Mouse (Mus musculus) right cerebral cortex, postnatal 25 days (tissue): ENCODE measurements around the gene Ctsk.
A peak's percentile ranks its signal among the peaks of the same experiment; 100 is the strongest.

Experiments used
- DNase-seq: peaks from one replicate; pipeline ENCODE4 v3.0.0; 2022

Ctsk gene

GRCm38 (mm10) chr3:95499024-95499423 is at the start of gene Ctsk:
Gene Ctsk, plus strand, starts transcription at chr3:95499256.
- DNase-seq, result no peak

- DNase-seq, result peak; percentile 15
These were observed 48.6 kb upstream of the Ctsk start for GRCm38 (mm10) chr3:95450408-95450807.

DNA sequence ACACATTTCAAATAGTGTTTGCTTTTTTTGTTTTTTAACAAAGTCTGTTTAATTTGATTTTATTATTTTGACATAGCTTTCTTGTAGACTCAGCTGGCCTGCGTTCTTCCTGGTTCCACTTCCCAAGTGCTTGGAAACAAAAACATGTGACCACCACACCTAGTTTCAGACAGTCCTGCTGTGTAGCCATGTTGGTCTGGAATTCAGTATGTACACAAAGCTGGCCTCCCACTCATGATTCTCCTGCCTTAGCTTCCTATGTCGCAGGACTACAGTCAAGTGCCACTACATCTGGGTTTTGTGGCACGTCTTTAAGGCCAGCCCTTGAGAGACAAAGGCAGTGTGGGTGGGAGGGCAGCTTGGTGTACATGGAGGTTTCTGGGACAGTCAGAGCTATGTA is 48.1 kb upstream of the Ctsk start:
- DNase-seq, result no peak

- DNase-seq, result no peak
These were observed 42.7 kb upstream of the Ctsk start for GRCm38 (mm10) chr3:95456367-95456766.

DNA sequence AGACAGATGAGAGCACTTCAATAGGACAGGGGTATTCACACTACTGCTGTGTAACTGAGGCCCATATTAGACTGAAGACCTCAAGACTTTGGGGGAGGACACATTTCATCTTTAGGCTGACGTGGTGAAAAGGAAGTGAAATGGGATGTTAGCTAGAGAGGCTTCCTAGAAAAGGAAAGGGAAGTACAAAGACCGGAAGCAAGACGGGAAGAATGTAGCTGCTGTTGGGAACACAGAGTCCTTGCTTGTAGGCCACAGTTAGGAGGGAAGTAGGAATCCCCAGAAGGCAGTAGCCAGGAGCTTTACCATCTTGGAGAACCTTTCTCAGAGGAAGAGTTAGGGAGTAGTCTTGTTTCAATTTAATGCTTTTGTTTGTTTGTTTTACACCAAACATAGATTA is 41.3 kb upstream of the Ctsk start:
- no peak for DNase-seq

DNA sequence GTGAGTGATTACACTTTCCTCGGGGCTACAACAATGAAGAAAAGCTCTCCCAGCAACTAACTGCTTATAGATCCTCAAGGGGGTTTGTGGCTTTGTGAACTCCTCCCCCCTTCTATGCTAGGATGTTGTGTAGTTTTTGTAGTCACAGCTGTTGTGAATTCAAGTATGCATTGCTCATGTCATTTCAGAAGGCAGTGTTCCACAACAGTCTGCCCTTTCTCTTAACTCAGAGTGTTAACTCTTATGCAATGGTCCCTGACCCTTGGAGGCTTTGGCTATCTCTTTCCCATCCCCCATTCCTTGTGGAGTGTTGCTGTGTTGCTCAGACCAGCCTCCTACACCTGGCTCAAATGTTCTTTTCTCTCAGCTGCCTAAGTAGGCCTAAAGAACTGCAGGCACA is 39.7 kb upstream of the Ctsk start:
- no peak for DNase-seq

DNA sequence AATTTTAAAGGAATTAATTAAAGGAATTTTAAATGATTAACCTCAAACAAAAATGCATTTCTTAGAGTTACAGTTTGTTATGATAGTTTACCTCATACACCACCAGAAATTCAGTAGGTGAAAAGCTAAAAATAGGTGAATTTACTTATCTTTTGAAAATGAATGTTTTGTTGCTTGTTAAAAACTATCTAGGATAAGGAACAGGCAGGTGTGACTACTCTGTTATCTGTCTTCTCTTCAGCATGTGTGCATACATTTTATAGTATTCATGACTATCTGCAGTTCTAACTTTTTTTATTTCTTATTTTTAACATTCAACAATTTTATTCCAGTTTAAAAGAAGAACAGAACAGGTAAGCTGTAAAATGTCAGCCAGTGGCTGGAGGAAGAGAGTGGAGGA is 35.2 kb upstream of the Ctsk start:
- DNase-seq, result no peak

- no peak for DNase-seq
These were observed 20.1 kb upstream of the Ctsk start for GRCm38 (mm10) chr3:95478966-95479365.

DNA sequence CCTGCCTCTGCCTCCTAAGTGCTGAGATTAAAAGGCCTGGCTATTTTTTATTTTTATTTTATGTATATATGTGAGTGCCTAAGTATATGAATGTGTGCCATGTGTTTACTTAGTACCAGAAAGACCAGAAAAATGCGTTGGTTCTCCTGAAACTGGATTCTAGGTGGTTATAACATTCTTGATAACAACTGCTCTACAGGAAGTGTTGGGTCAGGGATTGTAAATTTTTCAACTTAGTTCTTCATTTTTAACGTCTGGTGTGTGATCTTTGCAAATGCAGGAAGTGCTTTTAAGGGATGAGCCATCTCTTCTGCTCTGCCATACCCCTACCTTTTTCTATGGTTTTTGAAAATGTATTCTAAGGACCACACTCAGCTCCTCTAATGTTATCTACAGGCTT is 12.6 kb upstream of the Ctsk start:
- no peak for DNase-seq

- no peak for DNase-seq
These were observed 10.4 kb upstream of the Ctsk start for GRCm38 (mm10) chr3:95488679-95489078.

GRCm38 (mm10) chr3:95490238-95490637 is 8.8 kb upstream of the Ctsk start:
- no peak for DNase-seq

- peak; percentile 42 for DNase-seq
These were observed 4.7 kb upstream of the Ctsk start for GRCm38 (mm10) chr3:95494342-95494741.

DNA sequence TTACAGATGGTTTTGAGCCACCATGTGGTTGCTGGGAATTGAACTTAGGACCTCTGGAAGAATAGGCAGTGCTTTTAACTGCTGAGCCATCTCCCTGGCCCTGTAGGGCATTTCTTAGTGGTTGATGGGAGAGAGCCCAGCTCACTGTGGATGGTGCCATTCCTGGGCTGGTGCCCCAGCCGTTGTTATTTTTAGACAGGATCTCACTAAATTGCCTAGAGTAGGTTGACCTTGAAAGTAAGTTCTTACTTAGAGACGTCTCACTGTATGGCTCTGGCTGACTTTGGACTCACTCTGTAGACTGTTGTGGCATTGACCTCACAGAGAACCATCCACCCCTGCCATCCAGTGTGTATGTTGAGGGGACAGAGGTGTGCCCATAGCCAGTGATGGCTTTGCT is 827 bp upstream of the Ctsk start:
- no peak for DNase-seq

GRCm38 (mm10) chr3:95499496-95500140 is 562 bp downstream of the Ctsk start:
- DNase-seq, result peak; percentile 18

DNA sequence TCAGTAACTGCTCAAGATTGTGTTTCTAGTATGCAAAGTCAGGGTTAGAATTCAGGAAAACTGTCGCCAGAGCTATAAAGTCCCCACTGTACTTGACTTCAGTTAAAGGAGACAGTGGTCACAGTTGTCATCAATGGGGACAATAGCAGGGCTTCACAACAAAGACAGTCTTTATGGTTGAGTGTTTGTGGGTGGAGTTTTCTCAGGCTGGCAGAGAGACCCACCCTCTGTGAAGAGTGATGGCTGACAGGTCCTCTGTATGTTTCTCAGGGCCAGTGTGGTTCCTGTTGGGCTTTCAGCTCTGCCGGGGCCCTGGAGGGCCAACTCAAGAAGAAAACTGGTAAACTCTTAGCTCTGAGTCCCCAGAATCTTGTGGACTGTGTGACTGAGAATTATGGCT is 3.3 kb downstream of the Ctsk start:
- DNase-seq, result no peak

DNA sequence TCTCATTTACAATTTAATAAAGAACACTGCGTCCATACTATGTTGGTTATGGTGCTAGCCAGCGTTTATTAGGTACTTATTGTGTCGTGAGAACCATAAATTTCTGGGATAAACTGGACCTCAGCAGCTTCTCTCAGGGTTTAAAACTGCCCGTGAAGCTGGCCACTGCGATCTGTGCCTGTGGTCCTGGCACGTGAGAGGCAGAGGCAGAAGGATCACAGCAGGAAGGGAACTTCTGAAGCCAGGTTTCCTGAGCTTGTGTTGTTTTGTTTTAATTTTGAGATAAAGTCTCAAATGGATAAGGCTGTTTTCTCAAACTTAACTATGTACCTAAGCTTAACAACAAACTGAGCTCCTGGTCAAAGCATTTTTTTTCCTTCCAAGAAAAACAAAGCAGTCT is 10.3 kb downstream of the Ctsk start:
- DNase-seq, result no peak

DNA sequence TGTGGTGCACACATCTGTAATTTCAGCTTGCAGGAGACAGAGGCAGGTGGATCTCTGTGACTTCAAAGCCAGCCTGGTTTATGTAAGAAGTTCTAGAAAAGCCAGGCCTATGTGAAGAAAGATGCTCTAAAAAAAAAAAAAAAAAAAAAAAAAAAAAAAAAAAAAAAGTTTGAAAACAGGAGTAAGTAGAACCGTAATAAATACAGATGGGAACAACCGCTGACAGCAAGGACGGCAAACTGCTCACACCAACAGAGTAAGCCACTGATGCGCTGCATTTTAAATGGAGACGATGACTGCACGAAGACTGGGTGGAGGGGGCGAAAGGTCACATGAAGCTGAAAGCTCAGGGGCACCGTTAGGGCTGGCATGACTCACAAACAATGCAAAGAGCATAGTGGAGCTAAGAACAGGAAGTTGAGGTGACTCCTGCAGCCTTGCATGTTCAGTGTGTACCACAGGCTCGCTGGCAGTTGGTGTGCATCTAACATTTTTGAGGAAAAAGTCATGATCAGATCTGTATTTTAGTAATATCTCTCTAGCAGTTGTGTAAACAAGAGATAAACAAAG is 12.6 kb downstream of the Ctsk start:
- DNase-seq, result no peak

DNA sequence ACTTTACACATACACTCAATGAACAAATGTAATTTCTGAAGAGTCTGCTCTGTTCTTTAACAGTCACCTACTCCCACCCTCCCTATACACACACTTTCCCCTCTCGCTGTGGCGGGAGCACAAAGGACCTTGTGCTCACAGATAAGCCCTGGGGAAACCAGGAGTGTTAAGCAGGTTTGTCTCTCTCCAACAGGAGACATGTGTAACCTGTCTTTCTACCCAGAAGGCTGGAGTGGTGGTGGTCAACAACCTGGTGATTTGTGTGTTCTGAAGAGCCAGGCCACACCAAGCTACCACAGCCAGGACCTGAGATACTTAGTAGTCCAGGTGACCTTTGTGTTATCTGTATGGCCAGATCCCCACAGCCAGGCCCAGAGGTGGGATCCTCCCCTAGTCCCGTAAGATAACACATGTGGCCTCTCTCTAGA is 17.6 kb downstream of the Ctsk start:
- no peak for DNase-seq

GRCm38 (mm10) chr3:95517493-95517898 is 18.4 kb downstream of the Ctsk start:
- peak; percentile 62 for DNase-seq

DNA sequence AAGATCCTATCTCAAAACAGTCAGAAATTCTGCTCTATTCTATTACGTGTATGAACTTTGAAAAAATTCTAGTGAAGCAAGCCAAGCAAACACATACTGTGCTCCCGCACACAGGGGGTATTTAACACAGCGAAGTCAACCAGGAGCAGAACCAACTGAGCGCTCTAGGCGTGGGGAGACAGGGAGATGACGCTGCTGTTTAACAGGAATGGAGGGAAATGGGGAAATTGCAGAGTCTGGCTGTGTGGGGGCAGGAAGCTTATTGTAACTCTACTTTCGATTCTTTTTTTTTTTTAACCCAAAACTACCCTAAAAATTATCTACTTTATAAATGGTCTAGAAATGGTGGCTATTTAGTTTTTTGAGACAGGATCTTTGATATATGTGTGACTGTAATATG is 19.8 kb downstream of the Ctsk start:
- DNase-seq, result no peak

GRCm38 (mm10) chr3:95519315-95519714 is 20.3 kb downstream of the Ctsk start:
- no peak for DNase-seq

- DNase-seq, result no peak
These were observed 21.0 kb downstream of the Ctsk start for GRCm38 (mm10) chr3:95520100-95520499.

DNA sequence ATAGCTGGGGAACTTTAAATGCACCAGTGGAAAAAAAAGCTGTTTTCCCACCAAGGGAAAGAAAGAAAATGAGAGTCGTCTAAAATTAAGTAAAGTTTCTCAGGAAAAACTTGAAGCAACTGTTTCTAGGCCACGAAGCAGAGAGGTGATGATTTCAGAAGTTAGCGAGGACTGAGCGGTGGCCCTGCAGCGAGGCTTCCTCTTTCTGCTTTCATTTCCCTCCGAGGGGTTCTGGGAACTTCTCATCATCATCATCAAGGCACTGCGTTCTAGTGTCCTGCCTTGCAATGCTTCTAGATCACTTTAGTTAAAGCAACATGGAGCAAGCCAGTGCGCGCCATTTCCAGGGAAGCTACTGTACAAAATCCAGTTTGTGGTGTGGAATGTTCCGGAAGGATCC is 22.1 kb downstream of the Ctsk start:
- no peak for DNase-seq

- no peak for DNase-seq
These were observed 24.6 kb downstream of the Ctsk start for GRCm38 (mm10) chr3:95523662-95524061.

DNA sequence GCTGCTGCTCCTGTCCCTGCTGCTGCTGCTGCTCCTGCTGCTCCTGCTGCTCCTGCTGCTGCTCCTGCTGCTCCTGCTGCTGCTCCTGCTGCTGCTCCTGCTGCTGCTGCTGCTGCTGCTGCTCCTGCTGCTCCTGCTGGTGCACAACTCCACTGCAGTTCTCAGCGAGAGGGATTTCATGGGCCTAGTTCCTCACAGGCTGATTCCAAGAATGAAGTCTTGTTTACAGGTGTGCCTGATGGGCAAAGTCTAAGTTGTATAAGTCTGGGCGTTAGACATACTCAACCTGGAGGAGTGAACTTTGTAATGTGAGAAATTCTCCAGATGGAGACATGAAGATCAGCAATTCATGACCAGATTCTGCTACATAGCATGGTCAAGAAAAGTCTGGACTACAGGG is 25.6 kb downstream of the Ctsk start:
- no peak for DNase-seq
